Comparison of ENCODE assay signal across 31 mouse cellular contexts in genomic region chr13:37712908-37713496, GRCm38 (mm10).
DNase-seq lines count a peak whose midpoint lies in the region; ATAC-seq and TF ChIP-seq lines count a peak whose summit lies in the region.
"Had no signal": no experiment of that assay in that cellular context is flagged by ENCODE, and none has a peak within 500 bp of the region (broad histone marks: within the 10 kb centered on the region; RNA-seq: fewer than 3 reads in every experiment).

No protein-coding gene starts in this region.

- no peak overlapping the region for H3K27ac ChIP-seq in MEL (ENCODE audit: control insufficient read depth, low read depth, low read length)
- no peak overlapping the region for H3K27ac ChIP-seq in liver, embryonic 13.5 days
- H3K27ac ChIP-seq in kidney, embryonic 14.5 days (ENCODE audit: low read depth, low read length), result no peak overlapping the region
- H3K27ac ChIP-seq in hindbrain, postnatal 0 days, result no peak overlapping the region
- H3K27ac ChIP-seq: embryonic facial prominence, embryonic 13.5 days; forebrain, embryonic 10.5 days; forebrain, embryonic 15.5 days; hindbrain, embryonic 14.5 days; midbrain, embryonic 15.5 days; stomach, postnatal 0 days had no signal

- peak; percentile 24 to 52; a peak in 1 of 4 replicates for TF ChIP-seq EP300 in MEL (IDR thresholded peaks at IDR 0.05; ENCODE audit: low read depth in 1 of 2, low read length in 2 of 2)

- no peak for TF ChIP-seq RAD21 in MEL (IDR thresholded peaks at IDR 0.05; ENCODE audit: low read depth, low read length)

- H3K4me2 ChIP-seq in liver, embryonic 13.5 days, result no peak overlapping the region
- no peak overlapping the region for H3K4me2 ChIP-seq in kidney, embryonic 14.5 days (replicated peaks; ENCODE audit: low read depth, low read length)
- H3K4me2 ChIP-seq in hindbrain, postnatal 0 days (ENCODE audit: low read depth, low read length), result no peak overlapping the region
- H3K4me2 ChIP-seq: embryonic facial prominence, embryonic 13.5 days; forebrain, embryonic 15.5 days; heart, embryonic 12.5 days; hindbrain, embryonic 14.5 days; midbrain, embryonic 15.5 days had no signal

- H3K36me3 ChIP-seq in MEL (ENCODE audit: control insufficient read depth in 1 of 2, insufficient read depth in 2 of 2, low read length in 2 of 2), result peaks cover 0 to 16% of the 10 kb centered on the region in 2 experiments; a peak in 2 of 4 replicates
- H3K36me3 ChIP-seq in liver, embryonic 13.5 days, result no peaks in the 10 kb centered on the region
- H3K36me3 ChIP-seq in kidney, embryonic 14.5 days (ENCODE audit: control insufficient read depth, insufficient read depth, low read length), result no peaks in the 10 kb centered on the region
- no peaks in the 10 kb centered on the region for H3K36me3 ChIP-seq in hindbrain, postnatal 0 days (ENCODE audit: insufficient read depth, low read length)
- H3K36me3 ChIP-seq: embryonic facial prominence, embryonic 13.5 days; forebrain, embryonic 10.5 days; forebrain, embryonic 15.5 days; heart, embryonic 12.5 days; midbrain, embryonic 15.5 days had no signal

- ATAC-seq in liver, embryonic 13.5 days (ENCODE audit: low read depth), result peak; percentile 36
- ATAC-seq in kidney, embryonic 14.5 days (ENCODE audit: low FRiP score, low TSS enrichment), result no peak
- ATAC-seq in hindbrain, postnatal 0 days, result no peak
- ATAC-seq: CD4-positive, CD25-positive, alpha-beta regulatory T cell, adult 4 months; forebrain, embryonic 15.5 days; inflammation-experienced regulatory T-cells, adult 6 months; lung, postnatal 0 days; midbrain, embryonic 15.5 days had no signal

- 44% methylated on average over 4 of the region's 4 CpGs for WGBS in liver, embryonic 13.5 days (ENCODE audit: insufficient replicate concordance)
- 75% methylated on average over 4 of the region's 4 CpGs for WGBS in kidney, embryonic 14.5 days
- WGBS in hindbrain, postnatal 0 days, result 86% methylated on average over 4 of the region's 4 CpGs

- H3K9me3 ChIP-seq in MEL (replicated peaks; ENCODE audit: insufficient read depth, low read length), result no peaks in the 10 kb centered on the region
- H3K9me3 ChIP-seq in liver, embryonic 13.5 days (replicated peaks), result no peaks in the 10 kb centered on the region
- no peaks in the 10 kb centered on the region for H3K9me3 ChIP-seq in kidney, embryonic 14.5 days (ENCODE audit: control insufficient read depth, low read length)
- no peaks in the 10 kb centered on the region for H3K9me3 ChIP-seq in hindbrain, postnatal 0 days (ENCODE audit: low read length)
- H3K9me3 ChIP-seq: embryonic facial prominence, embryonic 13.5 days; forebrain, embryonic 10.5 days; forebrain, embryonic 15.5 days; heart, embryonic 12.5 days; midbrain, embryonic 15.5 days had no signal

- peak; percentile 26 for DNase-seq in adrenal gland, postnatal 14 days
- no peak for DNase-seq in adrenal gland, adult 18-20 months (ENCODE audit: low spot score in 2 of 2)
- no peak for DNase-seq in MEL (ENCODE audit: low read depth, low spot score)
- no peak for DNase-seq in liver, embryonic 13.5 days
- peak; percentile 48 for DNase-seq in yolk sac, embryonic 10.5 days (ENCODE audit: low spot score)
- DNase-seq in hindbrain, postnatal 0 days (ENCODE audit: low spot score), result no peak
- DNase-seq: cerebellum, adult 11-12 months; cerebellum, adult 9-11 months; gastrocnemius, postnatal 25 days; heart, adult 11 months; heart, postnatal 4 days; kidney, adult 8-10 months; kidney, postnatal 10 days; layer of hippocampus, postnatal 36 days; left cerebral cortex, postnatal 4 days; lung, adult 18-20 months; lung, postnatal 4 days; right cerebral cortex, postnatal 25 days; thymus, adult 18-20 months; thymus, postnatal 25 days had no signal

- no peak overlapping the region for H3K9ac ChIP-seq in MEL (ENCODE audit: control insufficient read depth, low read depth, low read length, poor library complexity, severe bottlenecking)
- no peak overlapping the region for H3K9ac ChIP-seq in liver, embryonic 13.5 days
- no peak overlapping the region for H3K9ac ChIP-seq in kidney, embryonic 14.5 days (ENCODE audit: low read depth, low read length)
- H3K9ac ChIP-seq in hindbrain, postnatal 0 days (replicated peaks; ENCODE audit: low read length), result no peak overlapping the region
- H3K9ac ChIP-seq: embryonic facial prominence, embryonic 13.5 days; forebrain, embryonic 15.5 days; heart, embryonic 12.5 days; hindbrain, embryonic 14.5 days; midbrain, embryonic 15.5 days had no signal

- no peaks in the 10 kb centered on the region for H3K27me3 ChIP-seq in MEL (ENCODE audit: control insufficient read depth in 1 of 2, insufficient read depth in 2 of 2, low read length in 2 of 2)
- no peaks in the 10 kb centered on the region for H3K27me3 ChIP-seq in liver, embryonic 13.5 days
- no peaks in the 10 kb centered on the region for H3K27me3 ChIP-seq in kidney, embryonic 14.5 days (ENCODE audit: control insufficient read depth, insufficient read depth, low read length)
- no peaks in the 10 kb centered on the region for H3K27me3 ChIP-seq in hindbrain, postnatal 0 days (ENCODE audit: insufficient read depth, low read length)
- H3K27me3 ChIP-seq: embryonic facial prominence, embryonic 13.5 days; forebrain, embryonic 15.5 days; heart, embryonic 12.5 days; midbrain, embryonic 15.5 days had no signal

- no peaks in the 10 kb centered on the region for H3K79me2 ChIP-seq in MEL (ENCODE audit: control insufficient read depth, insufficient read depth, low read length, poor library complexity)

- no peak for TF ChIP-seq CTCF in MEL (IDR thresholded peaks at IDR 0.05 in 2 of 3, conservative IDR thresholded peaks at IDR 0.05 in 1 of 3; ENCODE audit: control insufficient read depth in 1 of 3, insufficient read depth in 1 of 3, low read depth in 2 of 3, low read length in 3 of 3, poor library complexity in 1 of 3, severe bottlenecking in 1 of 3)
- no peak for TF ChIP-seq CTCF in hindbrain, postnatal 0 days (IDR thresholded peaks at IDR 0.05; ENCODE audit: low read depth)

- peaks cover 3 to 28% of the 10 kb centered on the region in 2 experiments for H3K4me1 ChIP-seq in MEL (ENCODE audit: control insufficient read depth in 1 of 2, insufficient read depth in 2 of 2, low read length in 2 of 2)
- peaks cover 40% of the 10 kb centered on the region for H3K4me1 ChIP-seq in liver, embryonic 13.5 days (replicated peaks)
- H3K4me1 ChIP-seq in kidney, embryonic 14.5 days (ENCODE audit: control insufficient read depth, insufficient read depth, low read length), result no peaks in the 10 kb centered on the region
- no peaks in the 10 kb centered on the region for H3K4me1 ChIP-seq in hindbrain, postnatal 0 days (ENCODE audit: insufficient read depth, low read length)
- H3K4me1 ChIP-seq: embryonic facial prominence, embryonic 13.5 days; forebrain, embryonic 15.5 days; midbrain, embryonic 15.5 days had no signal

- TF ChIP-seq POLR2A in MEL (IDR thresholded peaks at IDR 0.05; ENCODE audit: control insufficient read depth in 1 of 2, insufficient read depth in 1 of 2, low read depth in 1 of 2, low read length in 2 of 2, poor library complexity in 1 of 2), result no peak

- no peak overlapping the region for H3K4me3 ChIP-seq in MEL (ENCODE audit: control insufficient read depth in 1 of 2, insufficient read depth in 1 of 2, low read depth in 2 of 2, low read length in 2 of 2)
- H3K4me3 ChIP-seq in liver, embryonic 13.5 days (replicated peaks), result no peak overlapping the region
- no peak overlapping the region for H3K4me3 ChIP-seq in kidney, embryonic 14.5 days (ENCODE audit: low read length)
- H3K4me3 ChIP-seq in hindbrain, postnatal 0 days (ENCODE audit: low read length), result no peak overlapping the region
- H3K4me3 ChIP-seq: embryonic facial prominence, embryonic 13.5 days; forebrain, embryonic 10.5 days; forebrain, embryonic 15.5 days; heart, embryonic 12.5 days; midbrain, embryonic 15.5 days had no signal

TF ChIP-seq in MEL, 35 proteins besides CTCF, POLR2A, EP300 and RAD21:
- TF ChIP-seq E2F4 (IDR thresholded peaks at IDR 0.05; ENCODE audit: borderline replicate concordance, low read depth, low read length) (no peak), ELF1 (IDR thresholded peaks at IDR 0.05; ENCODE audit: low read depth, low read length) (no peak), CHD1 (IDR thresholded peaks at IDR 0.05; ENCODE audit: low read depth, low read length) (no peak), TAL1 (IDR thresholded peaks at IDR 0.05; ENCODE audit: low read length) (peak; percentile 21; the same call in 1 of the 2 replicates), MAFK (IDR thresholded peaks at IDR 0.05; ENCODE audit: borderline replicate concordance, low read depth, low read length) (no peak), GATA1 (IDR thresholded peaks at IDR 0.05; ENCODE audit: low read depth, low read length) (peak; percentile 57; the same call in 1 of the 2 replicates), TCF12 (IDR thresholded peaks at IDR 0.05; ENCODE audit: low read depth, low read length) (no peak; the same call in 1 of the 2 replicates), BHLHE40 (IDR thresholded peaks at IDR 0.05; ENCODE audit: borderline replicate concordance, low read depth, low read length) (no peak), GABPA (IDR thresholded peaks at IDR 0.05; ENCODE audit: low read depth, low read length) (no peak), JUND (IDR thresholded peaks at IDR 0.05; ENCODE audit: low read depth, low read length) (no peak), USF2 (IDR thresholded peaks at IDR 0.05; ENCODE audit: borderline replicate concordance in 1 of 2, insufficient read depth in 1 of 2, low read depth in 1 of 2, low read length in 2 of 2) (no peak), ZNF384 (IDR thresholded peaks at IDR 0.05; ENCODE audit: low read depth, low read length) (no peak), USF1 (IDR thresholded peaks at IDR 0.05; ENCODE audit: low read depth, low read length) (no peak)

Comparison
In these comparisons a context has a peak if more than half of its experiments do, and no peak if none do; other contexts are left out.
1. DNase-seq: peak in adrenal gland, postnatal 14 days (single experiment) and yolk sac, embryonic 10.5 days (single experiment); none in adrenal gland, adult 18-20 months (0 of 2), MEL (single experiment), liver, embryonic 13.5 days (single experiment) and hindbrain, postnatal 0 days (single experiment).